Mouse (Mus musculus) E14TG2a.4 (cell line): ENCODE measurements around the gene Sdhaf4.

Experiments
- CTCF ChIP-seq: conservative IDR thresholded peaks from 2 replicates; pipeline ENCODE4 v1.5.1; 2014; ENCODE audit warnings: low read length
- POU5F1 ChIP-seq: IDR thresholded peaks from 2 replicates; pipeline ENCODE4 v1.6.1; 2014; ENCODE audit warnings: low read length, borderline replicate concordance

DNA sequence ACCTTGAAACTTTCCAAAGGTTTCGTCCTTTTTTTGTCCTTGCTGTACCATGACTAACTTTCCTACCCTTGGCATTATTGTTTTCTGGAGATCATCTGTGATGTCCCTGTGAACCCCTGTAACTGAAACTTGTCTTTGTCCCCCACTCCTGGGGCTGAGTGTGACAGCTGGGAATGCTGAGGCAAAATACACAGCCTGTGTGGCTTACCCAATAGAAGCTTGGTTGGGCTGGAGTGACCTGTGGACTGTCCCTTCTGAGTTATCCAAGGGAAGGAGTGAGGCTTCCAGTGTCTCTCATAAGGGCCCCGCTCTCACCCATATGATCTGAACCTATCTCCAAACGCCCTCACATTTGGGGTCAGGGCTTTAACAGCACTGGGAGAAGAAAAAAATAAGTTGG, 8.0 kb downstream of the Sdhaf4 start:
- TF ChIP-seq CTCF, result no peak
- TF ChIP-seq POU5F1, result no peak
